Mouse (Mus musculus): ENCODE measurements around the gene Tom1l2.

DNA sequence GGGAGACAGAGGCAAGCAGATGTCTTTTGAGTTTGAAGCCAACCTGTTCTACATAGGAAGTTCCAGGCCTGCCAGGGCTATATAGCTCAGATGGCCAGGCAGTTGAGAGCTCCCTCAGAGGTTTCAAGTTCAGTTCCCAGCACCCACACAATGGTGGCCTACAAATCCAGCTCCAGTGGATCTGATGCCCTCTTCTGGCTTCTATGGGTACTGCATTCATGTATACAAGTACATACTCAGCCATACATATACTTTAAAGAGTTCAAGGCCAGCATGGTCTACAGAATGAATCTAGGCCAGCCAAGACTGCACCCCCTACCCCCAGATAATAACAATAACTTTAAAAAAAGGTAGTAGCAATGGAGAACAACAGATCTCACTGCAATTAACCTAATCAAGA is 157.6 kb downstream of the Tom1l2 start:
- TF ChIP-seq CTCF (IDR thresholded peaks at IDR 0.05; ENCODE audit: low read depth, low read length), result no peak
- TF ChIP-seq POLR2A (IDR thresholded peaks at IDR 0.05; ENCODE audit: borderline replicate concordance, low read depth, low read length), result no peak

Data from bone marrow macrophage, adult 2 months (primary cell).